Mouse (Mus musculus) midbrain, embryonic 11.5 days (tissue): Measurements from ENCODE around the gene Uaca. TPM values are rescaled to one million over a fixed set of nuclear protein-coding genes. Genes with fewer than 3 reads are reported as not detected.

Experiments used
- ATAC-seq: fragments of 200-750 bp; cut with Nextera tagmentation; 2 replicates; pipeline ENCODE4 v1.8.0; 2017; ENCODE audit warnings: moderate TSS enrichment, moderate library complexity; ENCODE audit not compliant: low FRiP score
- DNase-seq: peaks from one replicate; pipeline ENCODE4 v3.0.0; 2015; ENCODE audit warnings: low spot score; ENCODE audit errors: missing footprints
- H3K27ac ChIP-seq: fragments of 300-500 bp; sonication (generic); 2 replicates; pipeline ENCODE4 v1.5.1; 2014; ENCODE audit warnings: low read depth, low read length
- H3K27me3 ChIP-seq: fragments of 300-500 bp; sonication (generic); 2 replicates; pipeline ENCODE4 v1.6.1; 2014; ENCODE audit warnings: mild to moderate bottlenecking, low read length, moderate library complexity, mixed read lengths; ENCODE audit not compliant: control insufficient read depth, insufficient read depth
- H3K36me3 ChIP-seq: fragments of 300-500 bp; sonication (generic); 2 replicates; pipeline ENCODE4 v1.6.1; 2014; ENCODE audit warnings: mild to moderate bottlenecking, low read length, moderate library complexity, mixed read lengths; ENCODE audit not compliant: control insufficient read depth, insufficient read depth
- H3K4me1 ChIP-seq: fragments of 300-500 bp; sonication (generic); 2 replicates; pipeline ENCODE4 v1.6.1; 2014; ENCODE audit warnings: low read length; ENCODE audit not compliant: control insufficient read depth, insufficient read depth
- H3K4me2 ChIP-seq: fragments of 300-500 bp; sonication (generic); 2 replicates; pipeline ENCODE4 v1.6.1; 2014; ENCODE audit warnings: mild to moderate bottlenecking, moderate library complexity
- H3K4me3 ChIP-seq: fragments of 300-500 bp; sonication (generic); 2 replicates; pipeline ENCODE4 v1.5.1; 2014; ENCODE audit warnings: low read depth, low read length
- H3K9ac ChIP-seq: fragments of 300-500 bp; sonication (generic); 2 replicates; pipeline ENCODE4 v1.6.1; 2014; ENCODE audit warnings: low read length
- H3K9me3 ChIP-seq: fragments of 300-500 bp; sonication (generic); 2 replicates; pipeline ENCODE4 v1.6.1; 2016; ENCODE audit warnings: low read length; ENCODE audit not compliant: control insufficient read depth
- WGBS: fragments of 180-500 bp; shearing (Covaris S2); extraction: QIAGEN DNeasy Blood & Tissue Kit; methylation state at CpG from one replicate; pipeline ENCODE4 v1.1.7; 2014; 5-methylcytosine and 5-hydroxymethylcytosine counted together
- polyA plus RNA-seq: library from polyadenylated mRNA; unstranded; fragments of >200 nt; fragmentation: Nextera tagmentation; extraction: Ambion mirVana; gene quantifications from 2 replicates; pipeline ENCODE4 v1.2.1, GENCODE M21; 2014

Gene Uaca
- 26.7 and 27.9 TPM in 2 replicates for polyA plus RNA-seq

GRCm38 (mm10) chr9:60794210-60794840, at the start of gene Uaca:
Gene Uaca (plus strand): TSS chr9:60794542.
- no peaks in the 10 kb centered on the region for H3K9me3 ChIP-seq
- H3K27me3 ChIP-seq: no peaks in the 10 kb centered on the region
- peaks cover 10% of the 10 kb centered on the region for H3K4me1 ChIP-seq
- under 1% methylated on average over 44 of the region's 45 CpGs for WGBS
- H3K4me2 ChIP-seq: peak within 1 kb of the TSS; percentile 66
- H3K9ac ChIP-seq: peak within 1 kb of the TSS; percentile 70
- H3K27ac ChIP-seq: 0 out of 2 replicates have a peak within 1 kb of the TSS, but pooled peaks have one; percentile 5
- no peaks in the 10 kb centered on the region for H3K36me3 ChIP-seq
- DNase-seq (peak; percentile 99), ATAC-seq (peak; percentile 97)
- peak within 1 kb of the TSS; percentile 79 for H3K4me3 ChIP-seq

GRCm38 (mm10) chr9:60744971-60745370, 49.4 kb upstream of the Uaca start:
- peak; percentile 82 for DNase-seq
- no peak overlapping the region for H3K4me2 ChIP-seq
- H3K27me3 ChIP-seq: no peaks in the 10 kb centered on the region
- no peak for ATAC-seq
- no peak overlapping the region for H3K4me3 ChIP-seq
- no peak overlapping the region for H3K27ac ChIP-seq
- no peaks in the 10 kb centered on the region for H3K4me1 ChIP-seq
- WGBS: 56% methylated on average over 4 of the region's 4 CpGs
- H3K9ac ChIP-seq: no peak overlapping the region
- H3K9me3 ChIP-seq: peaks cover 3% of the 10 kb centered on the region; the same call in 1 of the 2 replicates
- H3K36me3 ChIP-seq: no peaks in the 10 kb centered on the region

DNA sequence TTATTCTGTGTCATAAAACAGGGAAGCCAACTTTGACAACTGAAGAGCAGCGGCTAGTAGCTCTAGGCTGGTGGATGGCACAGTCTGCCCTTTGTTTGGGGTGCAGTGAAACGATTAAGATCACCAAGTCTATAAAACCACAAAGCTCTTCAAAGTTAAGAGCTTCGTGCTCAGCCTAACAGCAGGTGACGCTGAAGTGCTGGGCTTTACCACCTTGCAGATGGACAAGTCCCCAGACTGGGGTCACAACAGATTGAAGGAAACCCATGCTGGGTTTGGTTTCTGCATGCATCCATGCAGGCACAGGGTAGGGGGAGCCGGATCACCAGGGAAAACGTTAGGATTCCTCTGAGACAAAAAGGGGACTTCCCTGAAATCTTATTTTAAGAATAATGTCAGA, 47.8 kb upstream of the Uaca start:
- H3K9me3 ChIP-seq: peaks cover 3% of the 10 kb centered on the region; the same call in 1 of the 2 replicates
- H3K36me3 ChIP-seq: no peaks in the 10 kb centered on the region
- no peaks in the 10 kb centered on the region for H3K27me3 ChIP-seq
- no peaks in the 10 kb centered on the region for H3K4me1 ChIP-seq
- no peak overlapping the region for H3K4me3 ChIP-seq
- no peak for ATAC-seq
- no peak overlapping the region for H3K27ac ChIP-seq
- DNase-seq: peak; percentile 23
- whole genome bisulfite sequencing: 64% methylated on average over 6 of the region's 6 CpGs
- no peak overlapping the region for H3K9ac ChIP-seq
- no peak overlapping the region for H3K4me2 ChIP-seq

DNA sequence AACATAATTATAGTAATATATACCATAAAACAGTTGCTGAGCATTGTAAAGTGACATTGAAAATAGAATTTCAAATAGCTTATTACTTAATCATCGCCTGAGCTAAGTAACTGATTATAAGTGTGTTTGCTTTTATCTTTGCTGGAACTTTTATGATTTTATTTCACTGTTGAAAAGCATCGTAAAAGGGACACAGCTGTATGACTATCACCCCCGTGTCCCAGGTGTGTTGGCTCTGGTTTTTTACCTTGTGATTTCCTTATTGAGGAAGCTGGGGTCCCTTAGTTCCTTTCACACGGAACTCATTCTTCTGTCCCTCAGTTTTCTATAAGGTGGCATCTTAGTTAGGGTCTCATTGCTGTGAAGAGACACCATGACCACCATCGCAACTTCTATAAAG, 46.7 kb upstream of the Uaca start:
- WGBS: 92% methylated on average over 5 of the region's 5 CpGs
- ATAC-seq: no peak
- Histone ChIP-seq H3K9ac (no peak overlapping the region), H3K4me1 (no peaks in the 10 kb centered on the region), H3K36me3 (no peaks in the 10 kb centered on the region), H3K4me2 (no peak overlapping the region), H3K4me3 (no peak overlapping the region), H3K27ac (no peak overlapping the region), H3K27me3 (no peaks in the 10 kb centered on the region), H3K9me3 (peaks cover 3% of the 10 kb centered on the region; the same call in 1 of the 2 replicates)
- DNase-seq: no peak

- H3K4me1 ChIP-seq: no peaks in the 10 kb centered on the region
- ATAC-seq (no peak), DNase-seq (no peak)
- H3K4me2 ChIP-seq: no peak overlapping the region
- no peak overlapping the region for H3K9ac ChIP-seq
- H3K36me3 ChIP-seq: no peaks in the 10 kb centered on the region
- H3K27ac ChIP-seq: no peak overlapping the region
- no peak overlapping the region for H3K4me3 ChIP-seq
- 81% methylated on average over 2 of the region's 2 CpGs for WGBS
- H3K9me3 ChIP-seq: peaks cover 3% of the 10 kb centered on the region; the same call in 1 of the 2 replicates
- H3K27me3 ChIP-seq: no peaks in the 10 kb centered on the region
These were observed 46.2 kb upstream of the Uaca start for GRCm38 (mm10) chr9:60748191-60748590.

GRCm38 (mm10) chr9:60749105-60749504, 45.2 kb upstream of the Uaca start:
- ATAC-seq (no peak), DNase-seq (no peak)
- Histone ChIP-seq H3K4me2 (no peak overlapping the region), H3K27me3 (no peaks in the 10 kb centered on the region), H3K4me3 (no peak overlapping the region), H3K4me1 (no peaks in the 10 kb centered on the region), H3K27ac (no peak overlapping the region), H3K36me3 (no peaks in the 10 kb centered on the region), H3K9me3 (peaks cover 3% of the 10 kb centered on the region; the same call in 1 of the 2 replicates), H3K9ac (no peak overlapping the region)
- WGBS: 92% methylated on average over 2 of the region's 2 CpGs

DNA sequence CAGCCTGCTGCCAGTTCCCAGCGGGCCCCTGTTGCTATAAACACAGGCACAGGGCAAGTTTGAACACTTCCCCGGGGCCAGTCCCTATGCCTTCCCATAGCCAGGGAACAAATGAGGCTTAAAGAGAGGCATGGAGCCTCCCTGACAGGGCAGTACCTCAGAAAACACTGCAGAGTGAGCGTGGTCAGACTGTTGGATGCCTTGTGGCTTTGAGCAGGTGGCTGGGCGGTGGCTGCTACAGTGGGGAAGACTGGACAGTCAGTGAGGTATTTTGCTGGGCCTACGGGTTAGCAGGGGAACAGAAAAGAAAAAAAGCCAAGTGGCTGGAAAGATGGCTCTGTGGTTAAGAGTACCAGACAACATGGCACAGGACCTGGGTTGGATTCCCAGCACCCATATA, 43.2 kb upstream of the Uaca start:
- H3K4me3 ChIP-seq: no peak overlapping the region
- H3K27me3 ChIP-seq: no peaks in the 10 kb centered on the region
- peaks cover 3% of the 10 kb centered on the region; the same call in 1 of the 2 replicates for H3K9me3 ChIP-seq
- WGBS: 88% methylated on average over 5 of the region's 5 CpGs
- no peak for DNase-seq
- no peaks in the 10 kb centered on the region for H3K4me1 ChIP-seq
- H3K4me2 ChIP-seq: no peak overlapping the region
- H3K36me3 ChIP-seq: no peaks in the 10 kb centered on the region
- no peak overlapping the region for H3K27ac ChIP-seq
- ATAC-seq: no peak
- no peak overlapping the region for H3K9ac ChIP-seq

DNA sequence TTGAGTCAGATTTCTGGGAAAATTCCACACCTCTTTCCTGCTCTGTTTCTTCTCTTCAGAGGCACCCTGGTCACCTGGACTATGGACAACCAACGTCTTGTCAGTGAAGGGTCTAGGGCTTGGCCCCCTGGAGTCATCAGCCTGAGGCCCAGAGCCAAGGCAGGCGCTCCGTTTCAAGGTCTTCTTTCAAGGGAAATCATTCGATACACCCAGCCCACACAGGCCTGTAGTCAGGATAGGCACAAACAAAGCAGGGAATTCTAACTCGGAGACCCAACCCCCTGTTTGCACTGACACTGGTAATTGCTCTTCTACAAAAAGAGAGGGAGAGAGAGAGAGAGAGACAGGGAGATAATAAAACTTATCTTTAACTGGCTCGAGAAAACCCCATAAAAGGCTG, 42.4 kb upstream of the Uaca start:
- Histone ChIP-seq H3K27me3 (no peaks in the 10 kb centered on the region), H3K4me2 (no peak overlapping the region), H3K36me3 (no peaks in the 10 kb centered on the region), H3K27ac (no peak overlapping the region), H3K9me3 (peaks cover 3% of the 10 kb centered on the region; the same call in 1 of the 2 replicates), H3K4me1 (no peaks in the 10 kb centered on the region), H3K4me3 (no peak overlapping the region), H3K9ac (no peak overlapping the region)
- no peak for ATAC-seq
- WGBS: 74% methylated on average over 6 of the region's 6 CpGs
- no peak for DNase-seq

- ATAC-seq: no peak
- Histone ChIP-seq H3K4me1 (no peaks in the 10 kb centered on the region), H3K4me3 (no peak overlapping the region), H3K27ac (no peak overlapping the region), H3K36me3 (no peaks in the 10 kb centered on the region), H3K9ac (no peak overlapping the region), H3K27me3 (no peaks in the 10 kb centered on the region), H3K4me2 (no peak overlapping the region), H3K9me3 (peaks cover 3% of the 10 kb centered on the region; the same call in 1 of the 2 replicates)
- DNase-seq: peak; percentile 51
These were observed 41.7 kb upstream of the Uaca start for GRCm38 (mm10) chr9:60752636-60753035.
